Mouse (Mus musculus) subcutaneous adipose tissue, adult 2 months (tissue): Measurements from ENCODE around the gene Kdelr2. TPM values are rescaled to one million over a fixed set of nuclear protein-coding genes. Genes with fewer than 3 reads are reported as not detected.

Experiments used
- polyA plus RNA-seq: library from polyadenylated mRNA; depleted of rRNA; stranded (reverse); fragments of >200 nt; gene quantifications from 2 replicates; pipeline ENCODE4 v1.2.3, GENCODE M21; 2012; ENCODE audit warnings: low replicate concordance; rRNA removed

Gene Kdelr2
- polyA plus RNA-seq, result 90.4 and 210 TPM in 2 replicates

GRCm38 (mm10) chr5:143403221-143404147, at the start of gene Kdelr2:
Kdelr2 (plus strand) TSS chr5:143403838.

GRCm38 (mm10) chr5:143356686-143357388, 46.8 kb upstream of the Kdelr2 start, which contains the start of gene Grid2ip:
Grid2ip (plus strand) TSS chr5:143357338.

GRCm38 (mm10) chr5:143464100-143464756, 60.6 kb downstream of the Kdelr2 start, which contains the start of gene Daglb:
Daglb (plus strand) TSS chr5:143464584.

Other genes starting within 250 kb of the Kdelr2 start
- gene Rbak, start 223.1 kb upstream of the Kdelr2 start, polyA plus RNA-seq, result 5.1 and 9.4 TPM in 2 replicates
- gene Spdye4b, start 222.8 kb upstream of the Kdelr2 start, polyA plus RNA-seq, result not detected in 2 replicates
- gene Spdye4a, start 176.9 kb upstream of the Kdelr2 start, polyA plus RNA-seq, result not detected in 2 replicates
- 10.4 and 20.8 TPM in 2 replicates for gene Zfp12, start 168.7 kb upstream of the Kdelr2 start, polyA plus RNA-seq
- gene Zfp316, start 133.8 kb upstream of the Kdelr2 start, polyA plus RNA-seq, result 3.6 and 11.8 TPM in 2 replicates
- 0.82 and 4.1 TPM in 2 replicates for gene Zfp853, start 110.2 kb upstream of the Kdelr2 start, polyA plus RNA-seq
- gene E130309D02Rik, start 88.5 kb upstream of the Kdelr2 start, polyA plus RNA-seq, result 16.0 and 19.9 TPM in 2 replicates
- gene Zdhhc4, start 74.6 kb upstream of the Kdelr2 start, polyA plus RNA-seq, result 97.5 and 118 TPM in 2 replicates
- 0.13 TPM in 1 of 2 replicates, not detected in the other for gene Grid2ip, start 46.5 kb upstream of the Kdelr2 start, polyA plus RNA-seq
- gene Daglb, start 60.7 kb downstream of the Kdelr2 start, polyA plus RNA-seq, result 27.4 and 33.2 TPM in 2 replicates
- 368 and 428 TPM in 2 replicates for gene Rac1, start 124.2 kb downstream of the Kdelr2 start, polyA plus RNA-seq
- 31.4 and 33.3 TPM in 2 replicates for gene Cyth3, start 218.6 kb downstream of the Kdelr2 start, polyA plus RNA-seq